Mouse (Mus musculus) hematopoietic stem cell, adult 5-6 weeks (primary cell): Measurements from ENCODE around the gene Tmed5. TPM values are rescaled to one million over a fixed set of nuclear protein-coding genes. Genes with fewer than 3 reads are reported as not detected.
"Not testable (repeated sequence)": the region's sequence is repeated elsewhere in the genome, so short reads cannot be mapped to it uniquely, and the experiment has no call there.

ENCODE experiments used
- ATAC-seq, 2 experiments: fragments of 125-278 bp in 1 of 2; replicated peaks in 1 of 2; 2 replicates each; pipeline ENCODE4 v1.8.0; 2016 to 2017; ENCODE audit warnings: inconsistent platforms in 2 of 2, mild to moderate bottlenecking in 2 of 2, moderate number of reproducible peaks in 2 of 2, low read depth in 1 of 2, moderate TSS enrichment in 1 of 2; ENCODE audit not compliant: low FRiP score in 2 of 2, poor library complexity in 2 of 2, severe bottlenecking in 2 of 2, insufficient read depth in 1 of 2, low TSS enrichment in 1 of 2
- total RNA-seq: library from RNA; stranded (forward); fragments of 172-1452, 232-1000 nt; gene quantifications from 2 replicates; pipeline ENCODE4 v1.2.3, GENCODE M21; 2017

The Tmed5 gene
- 101 and 106 TPM in 2 replicates for total RNA-seq

DNA sequence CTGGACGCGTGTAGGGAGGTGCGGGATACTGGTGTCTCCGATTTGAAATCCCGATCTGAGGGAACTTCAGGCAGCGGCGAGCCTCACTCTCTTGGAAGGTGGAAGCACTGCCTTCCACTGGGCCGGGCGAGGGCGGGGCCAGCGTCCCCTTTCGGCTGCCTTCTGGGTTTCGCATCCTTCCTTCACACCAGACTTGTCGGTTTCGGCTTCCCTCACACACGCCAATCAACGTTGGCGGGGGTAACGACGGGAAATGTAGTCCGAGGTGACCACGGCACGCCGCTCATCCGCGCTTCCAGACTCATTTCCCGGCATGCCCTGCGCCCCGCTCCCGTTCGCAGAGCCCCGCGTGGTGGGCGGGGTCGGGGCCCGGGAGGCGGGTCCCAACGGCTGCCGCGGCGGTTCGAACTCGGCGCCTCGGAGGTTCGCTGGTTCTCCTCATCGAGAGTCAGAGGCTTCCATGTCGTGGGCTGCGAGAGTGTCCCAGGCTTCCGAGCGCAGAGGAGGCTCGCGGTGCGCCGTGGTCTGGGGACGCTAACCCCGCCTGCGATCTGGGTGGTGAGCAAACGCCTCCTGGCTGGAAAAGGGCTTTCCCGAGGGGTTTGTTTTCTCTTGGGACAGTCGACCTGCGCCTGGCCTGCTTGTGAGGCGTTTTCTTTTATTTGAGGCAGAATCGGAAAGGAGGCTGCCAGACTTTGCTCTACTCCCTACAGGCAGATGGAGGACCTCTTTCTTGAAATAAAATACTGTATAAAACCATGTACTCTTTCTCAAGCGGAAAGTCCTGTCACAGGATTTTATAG, at the start of gene Tmed5, which contains the start of gene Ccdc18:
Tmed5 (minus strand) TSS at position 180 of the 803 bp plus-strand sequence.
Ccdc18 (plus strand) TSS at position 435 of the 803 bp plus-strand sequence.
- peak; percentile 98 for ATAC-seq

GRCm38 (mm10) chr5:108163695-108164094, 31.3 kb upstream of the Tmed5 start:
- ATAC-seq, result no peak

DNA sequence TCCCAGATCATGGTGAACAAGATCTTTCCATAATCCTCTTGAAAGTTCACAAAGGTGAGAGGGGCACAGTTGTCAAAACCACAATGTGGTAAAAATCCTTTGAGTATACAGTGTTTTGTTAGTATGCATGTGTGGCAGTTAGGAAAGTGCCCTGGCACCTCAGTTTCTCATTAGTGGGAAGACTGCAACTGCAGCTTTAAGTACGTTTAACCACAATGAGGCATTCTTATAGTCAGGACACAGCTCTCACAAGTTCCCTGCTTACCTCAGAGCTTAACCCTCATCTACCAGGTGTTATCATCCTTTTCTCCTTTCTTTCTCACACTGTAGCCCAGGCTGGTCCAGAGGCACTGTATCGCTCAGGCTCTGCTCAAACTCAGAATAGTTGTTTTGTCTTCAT, 28.4 kb upstream of the Tmed5 start:
- ATAC-seq, result no peak

DNA sequence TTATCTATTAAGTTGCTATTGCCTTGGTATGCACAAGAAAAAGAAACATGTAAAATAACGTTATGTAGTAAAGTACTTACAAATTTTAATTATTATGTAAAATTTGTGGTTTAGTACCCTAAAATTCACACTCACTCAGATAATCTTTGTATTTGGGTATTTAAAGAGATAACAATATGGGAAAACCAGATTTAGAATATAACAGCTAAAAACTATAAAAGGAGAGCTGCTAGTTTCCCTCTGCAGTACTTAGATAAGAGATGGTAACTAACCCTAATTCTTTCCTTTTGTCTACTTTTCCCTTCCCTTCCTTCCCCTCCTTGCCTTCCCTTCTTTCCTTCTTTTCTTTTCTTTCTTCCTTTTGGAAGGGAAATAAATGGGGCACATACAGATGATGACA, 20.2 kb upstream of the Tmed5 start:
- no peak for ATAC-seq

DNA sequence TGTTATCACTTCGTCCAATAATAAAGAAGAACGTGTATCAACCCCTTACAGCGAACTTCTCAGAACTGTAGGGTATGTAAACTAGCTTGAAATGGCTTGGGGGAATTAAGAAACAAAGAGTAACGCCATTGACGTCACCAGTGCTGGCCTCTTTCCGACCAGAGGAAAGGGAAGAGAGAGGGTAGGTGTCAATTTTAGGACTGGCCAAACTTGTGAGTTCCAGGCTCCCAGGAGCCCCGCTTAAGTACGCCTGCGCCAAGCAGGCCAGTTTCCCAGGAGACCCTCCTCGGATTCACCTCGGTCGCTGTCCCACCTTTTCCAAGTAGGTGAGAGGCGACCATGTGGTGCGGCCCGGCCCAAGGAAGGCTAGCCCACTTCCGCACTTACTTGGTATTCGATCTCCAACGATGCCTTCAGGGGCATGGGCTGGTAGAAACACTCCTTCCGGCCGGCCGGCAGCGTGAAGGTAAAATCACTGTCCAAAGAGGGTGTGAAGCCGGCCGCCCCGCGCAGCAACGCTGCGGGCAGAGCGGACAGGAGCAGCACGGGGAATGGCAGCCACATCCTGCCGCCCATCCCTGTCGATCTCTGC, 475 bp downstream of the Tmed5 start:
- peak; percentile 43 to 60 for ATAC-seq

GRCm38 (mm10) chr5:108120221-108120900, 12.1 kb downstream of the Tmed5 start:
- no peak for ATAC-seq

DNA sequence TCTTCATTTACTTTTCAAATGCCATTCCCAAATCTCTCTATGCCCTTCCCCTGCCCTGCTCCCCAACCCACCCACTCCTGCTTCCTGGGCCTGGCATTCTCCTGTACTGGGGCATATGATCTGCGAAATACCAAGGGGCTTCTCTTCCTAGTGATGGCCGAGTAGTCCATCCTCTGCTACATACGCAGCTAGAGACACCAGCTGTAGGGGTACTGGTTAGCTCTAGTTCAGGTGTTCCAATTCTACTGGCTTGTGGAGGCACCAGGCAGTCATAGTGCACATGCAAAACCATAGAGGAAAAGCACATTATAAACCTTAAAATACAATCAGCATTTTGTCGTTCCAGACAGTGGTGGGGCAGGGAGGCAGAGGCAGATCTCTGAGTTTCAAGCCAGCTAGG, 14.7 kb downstream of the Tmed5 start:
- no peak for ATAC-seq

- ATAC-seq, result no peak
These were observed 23.1 kb downstream of the Tmed5 start for GRCm38 (mm10) chr5:108109346-108109745.

GRCm38 (mm10) chr5:108104306-108104705, 28.1 kb downstream of the Tmed5 start:
- ATAC-seq, result no peak

DNA sequence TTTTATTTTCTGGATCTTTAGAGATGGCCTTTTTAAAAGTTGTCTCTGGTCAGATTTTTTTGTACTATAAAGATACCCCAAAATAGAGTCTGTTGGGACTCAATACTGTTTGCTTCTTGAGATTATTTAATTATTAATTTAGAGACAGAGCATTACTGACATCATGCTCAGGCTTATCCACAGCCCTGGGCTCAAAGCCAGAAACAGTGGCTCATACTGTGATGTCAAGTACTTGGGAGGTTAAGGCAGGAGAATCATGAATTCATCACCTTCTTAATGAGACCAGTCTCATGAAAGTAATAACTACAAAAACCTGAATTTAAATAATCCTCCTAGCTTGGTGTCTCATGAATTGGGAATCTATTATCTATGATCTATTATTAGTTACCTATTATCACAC, 32.2 kb downstream of the Tmed5 start:
- ATAC-seq, result no peak

DNA sequence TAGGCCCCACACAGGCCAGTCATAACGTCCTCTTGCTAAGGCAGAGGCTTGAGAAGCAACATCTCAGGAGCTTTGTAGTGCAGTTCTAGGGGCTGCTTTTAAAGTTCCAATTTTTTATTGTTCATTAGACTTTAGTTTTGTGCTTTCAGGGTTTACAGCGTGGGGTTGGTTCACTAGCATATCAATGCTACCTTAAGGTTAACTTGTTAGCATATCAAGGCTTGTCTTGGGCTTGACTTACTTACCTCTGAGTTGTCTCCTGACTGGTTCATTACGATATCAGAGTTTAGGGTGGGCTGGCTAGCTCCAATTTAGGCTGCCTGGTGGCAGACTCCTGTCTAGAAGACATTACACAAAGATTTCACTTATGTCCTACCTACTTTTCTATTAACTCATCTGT, 34.7 kb downstream of the Tmed5 start:
- ATAC-seq, result no peak

DNA sequence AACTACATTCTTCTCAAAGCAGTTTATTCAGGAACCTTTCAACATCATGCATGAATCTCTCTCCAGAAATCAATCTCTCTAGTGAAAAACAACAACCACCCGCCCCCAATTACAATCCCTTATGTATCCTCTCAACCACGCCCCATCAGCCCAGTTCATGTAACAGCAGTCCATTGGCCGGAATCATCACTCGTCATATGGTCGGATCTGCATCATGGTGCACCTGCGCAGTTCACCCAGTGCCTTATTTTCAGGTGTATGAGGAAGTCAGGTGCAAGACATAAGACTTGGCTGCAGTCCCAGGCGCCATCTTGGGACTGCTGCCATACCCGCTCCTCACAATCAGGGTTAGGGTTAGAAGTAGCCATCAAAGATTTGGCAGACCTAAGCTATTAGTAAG, 39.7 kb downstream of the Tmed5 start:
- ATAC-seq, result not testable (repeated sequence)

DNA sequence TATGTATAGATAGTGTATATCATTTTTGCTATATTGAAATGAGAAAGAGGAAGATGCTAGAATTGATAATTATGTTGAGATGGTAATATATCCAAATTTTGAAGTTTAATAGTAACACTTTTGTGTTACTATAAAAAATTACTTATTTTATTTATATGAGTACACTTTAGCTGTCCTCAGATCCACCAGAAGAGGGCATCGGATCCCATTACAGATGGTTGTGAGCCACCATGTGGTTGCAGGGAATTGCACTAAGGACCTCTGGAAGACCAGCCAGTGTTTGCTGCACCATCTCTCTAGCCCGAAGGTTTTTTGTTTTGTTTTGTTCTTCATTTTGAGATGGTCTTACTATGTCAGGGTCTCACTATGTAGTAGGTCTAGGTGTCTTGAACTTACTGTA, 47.0 kb downstream of the Tmed5 start:
- ATAC-seq, result no peak

DNA sequence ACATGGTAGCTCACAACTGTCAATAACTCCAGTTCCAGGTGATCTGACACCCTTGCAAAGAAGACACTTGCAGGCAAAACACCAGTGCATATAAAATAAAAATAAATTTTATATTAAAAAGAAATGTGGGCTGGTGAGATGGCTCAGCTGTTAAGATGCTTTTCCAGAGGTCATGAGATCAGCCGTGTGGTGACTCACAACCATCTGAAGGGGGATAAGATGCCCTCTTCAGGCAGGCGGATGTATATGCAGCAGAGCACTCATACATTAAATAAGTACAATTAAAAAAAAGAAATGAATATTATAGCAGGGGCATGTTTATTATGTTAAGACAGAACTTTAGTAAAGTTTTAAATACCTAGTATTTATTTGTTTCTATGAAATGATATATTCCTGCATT, 50.0 kb downstream of the Tmed5 start:
- ATAC-seq, result no peak; a peak in 1 of 4 replicates

DNA sequence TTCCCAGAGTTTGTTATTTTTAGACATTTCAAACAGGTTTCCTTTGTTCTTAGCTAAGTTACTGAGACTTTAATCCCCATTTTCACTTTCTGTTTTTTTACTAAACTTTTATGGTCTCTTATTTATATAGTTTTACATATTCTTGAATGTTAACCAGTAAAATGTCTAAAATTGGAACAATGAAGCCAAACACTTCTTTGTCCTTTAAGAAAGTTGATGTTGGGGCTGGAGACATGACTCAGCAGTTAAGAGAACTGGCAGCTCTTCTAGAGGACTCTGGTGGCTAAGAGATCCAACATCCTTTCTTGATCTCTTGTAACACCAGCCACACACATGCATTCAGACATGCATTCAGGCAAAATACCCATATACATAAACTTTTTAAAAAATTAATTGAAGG, 52.8 kb downstream of the Tmed5 start:
- peak in 1 of 2 experiments; percentile 37; a peak in 2 of 4 replicates for ATAC-seq

- ATAC-seq, result no peak
These were observed 55.4 kb downstream of the Tmed5 start for GRCm38 (mm10) chr5:108076833-108077540.

- ATAC-seq, result no peak
These were observed 56.2 kb downstream of the Tmed5 start for GRCm38 (mm10) chr5:108076241-108076640.

DNA sequence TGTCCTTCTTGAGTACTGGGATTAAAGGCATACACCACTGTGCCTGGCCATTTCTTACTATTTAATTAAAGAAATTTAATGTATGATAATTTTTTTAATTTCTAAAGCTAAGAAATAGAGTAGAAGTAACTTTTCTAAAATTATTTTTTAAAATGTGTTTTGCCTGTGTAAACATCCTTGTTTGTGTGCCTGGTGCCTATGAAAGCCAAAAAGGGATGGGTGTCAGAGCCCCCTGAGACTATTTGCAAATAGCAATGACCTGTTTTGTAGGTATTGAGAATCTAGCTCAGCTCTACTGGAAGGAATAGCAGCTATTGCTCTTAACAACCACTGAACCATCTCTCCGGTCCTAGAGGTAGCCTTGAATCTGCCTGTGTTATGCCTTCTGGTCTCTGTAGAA, 60.1 kb downstream of the Tmed5 start:
- ATAC-seq, result no peak
